Mouse (Mus musculus) forelimb bud, embryonic 11.5 days (tissue): ENCODE results near the gene Mgl2.
"Not testable (repeated sequence)": the region's sequence is repeated elsewhere in the genome, so short reads cannot be mapped to it uniquely, and the experiment has no call there.

Experiments
- DNase-seq: peaks from one replicate; pipeline ENCODE4 v3.0.0-alpha.2; 2012; ENCODE audit warnings: low read depth, low spot score

Mgl2 gene

DNA sequence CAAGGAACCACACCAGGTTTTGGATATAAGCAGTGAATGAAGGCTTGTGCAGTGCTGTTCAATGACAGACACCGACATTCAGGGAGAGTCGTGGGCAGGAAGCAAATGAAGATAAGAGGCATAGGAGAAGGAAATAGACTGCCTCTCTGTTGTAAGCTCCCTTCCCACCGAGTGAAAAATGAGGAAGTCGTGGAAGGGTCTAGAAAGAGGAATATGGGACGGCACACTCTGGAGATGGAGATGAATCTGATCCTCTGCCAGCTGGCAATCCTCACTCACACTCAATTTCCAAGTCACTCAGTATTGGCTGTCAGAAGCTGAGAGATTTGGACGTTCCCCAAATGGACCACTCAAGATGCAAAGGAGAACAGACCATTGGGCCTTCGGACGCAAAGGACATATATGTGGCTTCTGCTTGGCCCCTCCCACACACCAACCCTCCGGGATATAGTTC is at the start of gene Mgl2:
Mgl2 (plus strand) TSS at position 404 of the 454 bp plus-strand sequence.
- no peak for DNase-seq

DNA sequence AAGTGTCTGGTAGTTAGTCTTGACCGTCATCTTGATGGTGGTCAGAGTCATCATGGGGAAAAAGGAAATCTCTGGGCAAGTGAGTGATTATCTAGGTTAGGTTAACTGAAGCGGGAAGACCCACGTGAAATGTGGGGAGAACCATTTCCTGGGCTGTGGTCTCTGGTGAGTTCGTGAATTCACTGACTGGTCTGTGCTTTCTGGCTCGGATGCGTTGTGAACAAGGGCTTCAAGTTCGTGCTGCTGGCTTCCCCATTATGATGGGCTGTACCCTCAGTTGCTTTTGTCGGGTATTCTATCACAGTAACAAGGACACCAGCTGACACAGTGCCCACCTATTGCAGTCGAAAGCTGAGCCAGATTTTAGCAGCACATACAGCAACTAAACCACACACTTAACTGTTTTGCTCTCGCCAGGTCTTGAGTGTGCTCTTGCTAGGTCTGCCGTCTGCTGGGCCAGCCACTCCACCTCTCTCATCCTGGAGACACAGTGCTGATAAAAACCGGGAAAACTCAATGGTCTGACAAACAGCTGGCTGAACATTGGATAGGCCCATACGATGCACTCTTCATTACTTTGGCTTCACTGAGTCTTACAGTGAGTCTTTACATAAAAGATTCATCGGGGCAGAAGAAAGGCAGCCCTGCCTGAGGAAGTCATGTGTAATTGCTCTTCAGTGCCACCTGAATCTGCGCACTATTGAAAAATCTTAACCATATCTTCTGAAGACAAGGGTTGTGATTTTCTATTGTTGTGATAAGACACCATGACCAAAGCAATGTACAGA is 49.1 kb upstream of the Mgl2 start:
- no peak for DNase-seq

DNA sequence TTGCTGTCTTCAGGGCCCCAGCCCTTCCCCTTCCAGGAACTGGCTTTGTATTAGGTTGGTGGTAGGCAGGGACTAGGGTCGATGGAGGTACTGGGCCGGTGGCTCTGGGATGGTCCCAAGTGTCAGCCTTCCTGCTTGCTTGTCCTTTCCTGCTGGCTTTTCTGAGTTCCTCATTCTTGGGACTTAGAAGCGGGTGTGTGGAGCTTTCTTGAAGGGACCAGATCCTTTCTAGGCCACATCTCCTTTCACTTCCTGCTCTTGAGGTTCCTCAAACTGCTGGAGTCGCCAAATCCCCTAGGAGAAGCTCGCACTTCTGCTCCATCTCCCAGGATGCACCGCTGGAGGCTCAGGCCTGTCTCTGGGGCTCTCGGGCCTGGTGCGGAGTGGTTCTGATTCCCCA is 45.6 kb upstream of the Mgl2 start:
- no peak for DNase-seq

DNA sequence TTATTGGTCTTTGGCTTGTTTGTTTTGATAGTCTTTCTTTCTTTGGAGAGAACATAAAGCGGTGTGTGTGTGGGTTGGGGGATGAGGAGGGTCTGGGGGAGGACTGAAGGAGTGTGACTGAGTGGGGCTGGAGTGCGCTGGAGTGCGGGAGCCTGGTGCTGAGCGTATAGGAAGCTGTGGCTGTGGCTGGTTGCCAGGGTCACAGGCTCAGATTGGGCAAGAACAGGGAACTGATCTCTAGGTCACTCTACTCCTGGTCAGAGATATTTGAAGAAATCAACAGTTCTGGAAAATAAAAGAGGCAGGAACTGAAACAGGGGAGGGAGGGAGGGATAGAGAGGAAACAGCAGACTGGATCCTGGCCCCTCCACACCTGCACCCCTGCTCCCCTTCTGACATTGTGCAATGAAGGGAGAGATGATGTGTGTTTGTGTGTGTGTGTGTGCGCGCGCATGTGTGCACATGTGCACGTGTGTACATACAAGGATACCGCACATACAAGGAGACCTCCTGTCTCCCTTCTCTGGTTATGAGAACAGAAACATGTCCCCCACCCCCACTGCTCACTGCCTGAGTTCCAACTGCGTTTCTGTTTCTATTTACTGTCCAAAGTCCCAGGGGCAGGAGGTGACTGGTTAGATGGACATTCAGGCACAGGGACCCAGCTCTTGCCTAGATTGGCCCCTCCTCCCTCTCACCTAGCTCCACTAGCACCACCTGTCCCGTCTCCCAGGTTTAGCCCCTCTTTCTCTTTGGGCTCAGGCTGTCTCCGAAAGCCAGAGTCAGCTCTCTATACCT is 37.9 kb upstream of the Mgl2 start, which contains the start of gene Asgr2:
Asgr2 (plus strand) TSS at position 659 of the 798 bp plus-strand sequence.
- no peak for DNase-seq

DNA sequence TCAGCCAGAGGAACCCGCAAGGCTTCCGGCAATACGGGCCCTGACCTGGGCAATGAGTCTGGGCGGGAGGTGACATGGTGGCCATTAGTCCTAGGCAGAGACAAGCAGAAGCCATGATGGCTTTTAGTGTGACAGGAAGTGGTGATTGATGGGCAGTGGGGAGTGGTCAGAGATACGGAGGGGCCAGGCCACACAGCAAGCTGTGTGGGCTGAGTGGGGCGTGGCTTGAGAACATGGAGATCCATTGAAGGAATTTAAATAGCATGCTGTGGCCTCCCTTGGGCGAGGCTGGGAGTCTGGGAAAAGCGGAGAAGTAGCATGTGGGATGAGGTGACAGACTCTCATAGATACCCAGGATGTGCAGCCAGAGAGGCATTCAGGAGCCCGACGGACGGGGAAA is 32.7 kb upstream of the Mgl2 start:
- no peak for DNase-seq

DNA sequence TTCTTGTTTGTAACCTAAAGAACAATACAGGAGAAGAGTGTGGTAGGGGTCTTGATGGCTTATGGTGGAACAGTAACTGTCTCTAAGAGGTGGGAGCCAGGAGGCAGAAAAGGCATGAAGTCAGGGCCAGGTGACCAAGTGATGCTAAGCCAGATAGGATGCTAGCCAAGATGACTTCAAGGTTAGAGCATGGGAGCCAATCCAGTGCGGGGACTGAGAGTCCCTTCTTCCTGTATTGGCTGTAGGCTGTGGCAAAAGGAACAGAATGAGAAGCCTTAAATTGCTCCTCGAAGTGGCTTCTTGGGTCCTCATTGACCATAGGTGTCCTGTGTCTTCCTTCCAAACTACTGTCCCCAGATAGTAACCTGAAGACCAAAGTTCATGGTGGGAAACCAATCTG is 31.0 kb upstream of the Mgl2 start:
- no peak for DNase-seq

DNA sequence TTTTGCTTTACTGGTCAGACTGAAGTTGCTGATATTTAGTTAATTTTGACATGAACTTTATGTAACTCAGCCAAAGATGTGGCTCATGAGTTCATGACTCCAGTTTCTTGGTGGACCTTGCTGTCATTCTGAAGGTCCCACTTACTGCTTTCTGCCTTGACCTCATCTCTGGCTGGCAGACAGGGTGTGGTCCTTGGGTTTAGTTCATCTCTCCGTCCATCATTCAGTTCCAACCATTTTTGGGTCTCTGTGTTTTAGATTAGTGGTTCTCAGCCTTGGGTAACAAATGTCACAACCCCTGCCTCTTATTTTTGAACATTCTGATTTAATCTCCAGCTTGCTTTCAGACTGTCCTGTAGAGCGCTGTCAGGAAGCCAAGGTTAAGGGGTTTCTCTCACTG is 30.3 kb upstream of the Mgl2 start:
- no peak for DNase-seq

DNA sequence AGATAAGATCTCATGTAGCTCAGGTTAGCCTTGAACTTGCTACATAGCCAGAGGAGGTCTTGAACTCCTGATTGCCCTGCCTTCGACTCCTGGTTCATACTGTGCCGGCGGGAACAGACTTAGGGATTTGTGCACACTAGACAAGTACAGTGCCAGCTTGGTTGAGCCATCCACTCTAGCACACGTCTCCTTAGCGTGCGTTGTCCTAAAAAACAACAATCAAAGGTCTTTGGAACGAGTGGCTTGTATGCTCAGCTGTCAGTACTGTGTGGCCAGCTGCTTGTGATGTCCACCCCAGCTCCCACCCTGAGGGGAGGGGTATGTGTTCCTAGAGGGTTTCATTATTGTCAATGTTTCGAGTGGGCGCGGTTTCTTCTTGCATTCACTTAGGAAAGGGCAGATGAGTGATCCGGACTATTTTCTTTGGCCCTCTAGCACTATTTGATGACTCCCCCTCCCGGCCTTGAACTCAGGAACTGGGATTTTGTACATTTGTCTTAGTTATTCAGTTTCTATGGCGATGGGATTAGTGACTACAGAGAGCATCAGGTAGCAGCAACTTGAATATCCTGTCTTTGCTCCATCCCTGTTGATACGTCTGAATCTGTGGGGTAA is 26.3 kb upstream of the Mgl2 start:
- DNase-seq: no peak

DNA sequence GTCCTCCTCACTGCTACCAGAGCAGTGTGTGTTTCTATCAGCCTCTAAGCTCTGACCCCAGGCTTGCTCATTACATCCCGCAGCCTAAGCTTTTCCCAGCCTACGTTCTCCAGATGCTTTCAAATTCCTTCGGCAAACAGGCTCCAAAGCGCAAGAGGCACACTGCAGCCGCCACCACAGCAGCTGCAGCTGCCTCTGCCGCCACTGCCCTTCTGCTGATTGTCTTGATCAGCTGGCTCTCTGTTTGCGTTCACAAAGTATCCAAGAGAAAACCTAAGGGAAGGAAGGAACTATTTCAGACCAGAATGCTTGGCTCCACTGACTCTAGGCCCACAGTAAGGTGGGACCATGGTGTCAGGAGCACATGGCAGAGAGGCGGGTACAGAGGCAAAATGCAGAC is 23.0 kb upstream of the Mgl2 start:
- no peak for DNase-seq

DNA sequence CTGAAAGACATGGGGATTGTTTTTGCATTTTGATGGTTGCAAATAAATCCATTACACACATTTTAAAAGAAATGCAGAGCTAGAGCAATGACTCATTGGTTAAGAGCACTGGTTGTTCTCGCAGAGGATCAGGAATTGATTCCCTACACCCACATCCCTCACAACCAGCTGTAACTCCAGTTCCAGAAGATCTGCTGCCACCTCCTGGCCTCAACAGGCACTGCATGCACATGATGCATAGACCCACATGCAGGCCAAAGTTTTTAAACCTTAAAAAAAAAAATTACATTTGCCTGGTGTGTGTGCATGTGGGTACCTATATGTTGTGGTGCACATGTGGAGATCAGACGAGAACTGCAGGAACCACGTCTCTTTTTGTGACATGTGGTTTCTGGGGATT is 20.0 kb upstream of the Mgl2 start:
- peak; percentile 36 for DNase-seq

DNA sequence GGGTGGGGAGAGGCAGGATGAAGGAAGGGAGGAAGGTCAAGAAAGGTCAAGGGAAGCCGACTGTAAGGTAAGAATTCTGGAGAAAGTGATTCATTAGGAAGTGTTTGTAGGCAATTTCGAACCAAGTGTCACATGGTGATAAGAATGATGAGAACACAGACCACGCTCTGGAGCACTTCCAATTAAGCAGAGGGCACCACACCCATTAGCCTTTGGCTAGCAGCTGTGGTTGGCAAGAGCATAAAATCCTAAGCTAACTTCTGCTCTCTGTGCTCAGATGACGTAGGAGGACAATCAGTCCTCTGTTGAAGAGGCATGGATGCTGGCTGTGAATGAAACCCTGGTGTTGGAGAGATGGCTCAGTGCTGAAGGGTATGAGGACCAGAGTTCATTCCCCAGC is 15.6 kb upstream of the Mgl2 start:
- no peak for DNase-seq

DNA sequence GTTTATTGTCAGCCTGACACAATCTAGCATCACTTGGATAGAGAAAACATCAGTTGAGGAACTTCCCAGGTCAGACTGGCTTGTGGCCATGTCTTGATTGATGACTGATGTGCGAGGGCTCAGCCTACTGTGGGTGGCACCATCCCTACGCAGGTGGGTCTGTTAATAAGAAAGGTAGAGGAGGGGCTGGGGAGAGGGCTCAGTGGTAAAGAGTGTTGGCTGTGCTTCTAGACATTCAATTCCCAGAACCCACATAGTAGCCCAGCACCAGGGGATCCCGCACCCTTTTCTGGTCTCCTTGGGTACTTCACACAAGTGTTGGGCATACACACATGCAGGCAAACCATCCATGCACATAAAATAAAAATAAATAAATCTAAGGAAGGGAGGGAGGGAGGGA is 14.2 kb upstream of the Mgl2 start:
- DNase-seq: no peak

DNA sequence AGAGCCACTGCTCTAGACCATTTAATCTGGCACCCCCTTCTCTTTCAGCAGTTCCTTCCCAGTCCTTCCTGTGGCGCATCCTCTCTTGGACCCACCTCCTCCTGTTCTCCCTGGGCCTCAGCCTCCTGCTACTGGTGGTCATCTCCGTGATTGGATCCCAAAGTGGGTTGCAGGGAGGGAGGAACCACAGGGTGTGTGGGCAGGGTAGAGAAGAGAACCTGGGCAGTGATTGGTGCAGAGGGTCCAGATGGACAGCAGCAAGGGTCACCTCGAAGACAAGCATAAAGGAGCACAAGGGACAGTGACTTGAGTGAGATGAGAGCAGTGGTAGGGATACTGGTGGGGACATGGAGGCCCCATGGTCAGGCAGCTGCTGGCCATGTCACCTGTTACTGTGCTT is 4.9 kb downstream of the Mgl2 start:
- not testable (repeated sequence) for DNase-seq

DNA sequence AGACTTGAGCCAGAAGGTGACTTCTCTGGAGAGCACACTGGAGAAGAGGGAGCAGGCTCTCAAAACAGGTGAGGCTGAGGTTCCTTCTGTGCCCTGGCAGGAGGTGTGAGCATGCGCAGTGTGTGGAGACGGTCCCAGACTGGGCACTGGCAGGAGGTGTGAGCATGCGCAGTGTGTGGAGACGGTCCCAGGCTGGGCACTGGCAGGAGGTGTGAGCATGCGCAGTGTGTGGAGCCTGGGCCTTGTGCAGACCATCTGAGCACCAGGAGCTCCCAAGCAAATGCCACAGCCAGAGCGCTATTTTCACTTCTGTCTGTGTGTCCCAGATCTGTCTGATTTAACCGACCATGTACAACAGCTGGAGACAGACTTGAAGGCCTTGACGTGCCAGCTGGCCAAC is 5.8 kb downstream of the Mgl2 start:
- DNase-seq: not testable (repeated sequence)

DNA sequence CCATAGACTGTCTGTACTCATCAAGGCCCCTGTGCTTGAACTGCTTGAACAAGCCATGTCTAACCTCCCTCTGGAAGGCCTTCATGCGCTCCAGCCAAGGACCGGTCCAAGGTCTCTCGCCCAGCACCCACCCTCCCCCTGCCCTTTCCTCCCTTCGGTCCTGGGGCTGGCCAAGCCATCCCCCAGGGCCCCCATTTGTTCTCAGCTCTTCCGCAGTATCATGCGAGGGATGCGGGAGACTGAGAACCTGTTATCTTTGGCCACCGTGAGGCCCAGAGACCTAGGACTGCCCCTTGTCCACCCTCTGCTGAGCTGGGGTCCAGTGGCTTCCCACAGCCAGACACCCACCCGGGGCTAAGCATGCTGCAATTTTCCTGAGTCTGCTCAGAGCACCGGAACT is 9.0 kb downstream of the Mgl2 start:
- no peak for DNase-seq

DNA sequence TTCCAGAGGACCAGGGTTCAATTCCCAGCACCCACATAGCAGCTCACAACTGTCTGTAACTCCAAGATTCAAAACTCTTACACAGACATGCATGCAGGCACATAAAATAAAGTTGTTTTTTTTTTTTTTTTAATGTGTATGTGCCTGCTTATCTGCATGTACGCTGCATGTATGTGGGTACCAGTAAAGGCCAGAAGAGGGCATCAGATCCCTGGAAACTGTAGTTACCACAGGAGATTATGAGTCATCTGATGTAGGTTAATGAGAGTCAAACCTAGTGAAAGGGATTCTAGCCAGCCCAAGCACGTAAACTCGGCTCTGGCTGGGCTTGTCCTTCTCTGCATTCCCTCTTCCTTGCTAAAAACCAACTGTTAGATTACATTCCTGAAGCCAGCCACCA is 20.9 kb downstream of the Mgl2 start:
- peak; percentile 6 for DNase-seq

DNA sequence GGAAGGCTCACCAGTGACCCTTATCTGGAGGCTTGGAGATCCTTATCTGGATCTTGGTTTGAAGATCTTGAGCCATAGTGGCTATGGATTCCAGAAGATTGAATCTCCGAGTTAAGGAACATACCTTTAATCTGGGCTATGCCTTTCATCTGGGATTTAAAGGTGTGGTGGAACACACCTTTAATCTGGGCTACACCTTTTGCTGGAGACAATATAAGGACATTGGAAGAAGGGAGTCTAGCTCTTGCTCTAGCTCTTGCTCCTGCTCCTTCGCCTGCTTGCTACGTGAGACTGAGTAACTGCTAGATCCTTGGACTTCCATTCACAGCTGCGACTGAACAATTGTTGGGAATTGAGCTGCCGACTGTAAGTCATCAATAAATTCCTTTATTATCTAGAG is 25.8 kb downstream of the Mgl2 start, which contains the start of gene Clec10a:
Clec10a (plus strand) TSS at position 301 of the 400 bp plus-strand sequence.
- DNase-seq: not testable (repeated sequence)

DNA sequence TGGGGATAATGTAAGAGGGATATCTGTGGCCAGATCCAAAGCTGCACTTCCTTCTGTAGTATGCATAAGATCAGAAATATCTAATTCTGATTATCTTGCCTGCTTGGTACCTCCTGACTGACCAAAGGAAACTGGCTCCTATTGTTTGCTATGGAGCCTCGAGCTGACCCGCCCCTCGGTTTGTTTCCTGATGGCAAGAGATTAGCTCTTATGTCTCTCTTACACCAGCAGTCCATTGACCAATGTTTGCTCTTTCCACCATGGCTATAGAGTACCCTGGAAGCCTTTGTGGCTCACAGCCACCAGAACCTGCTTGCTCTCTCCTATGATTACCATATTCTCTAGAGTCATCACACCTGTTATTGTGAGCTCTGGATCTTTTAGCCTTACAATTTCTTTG is 32.2 kb downstream of the Mgl2 start:
- no peak for DNase-seq

DNA sequence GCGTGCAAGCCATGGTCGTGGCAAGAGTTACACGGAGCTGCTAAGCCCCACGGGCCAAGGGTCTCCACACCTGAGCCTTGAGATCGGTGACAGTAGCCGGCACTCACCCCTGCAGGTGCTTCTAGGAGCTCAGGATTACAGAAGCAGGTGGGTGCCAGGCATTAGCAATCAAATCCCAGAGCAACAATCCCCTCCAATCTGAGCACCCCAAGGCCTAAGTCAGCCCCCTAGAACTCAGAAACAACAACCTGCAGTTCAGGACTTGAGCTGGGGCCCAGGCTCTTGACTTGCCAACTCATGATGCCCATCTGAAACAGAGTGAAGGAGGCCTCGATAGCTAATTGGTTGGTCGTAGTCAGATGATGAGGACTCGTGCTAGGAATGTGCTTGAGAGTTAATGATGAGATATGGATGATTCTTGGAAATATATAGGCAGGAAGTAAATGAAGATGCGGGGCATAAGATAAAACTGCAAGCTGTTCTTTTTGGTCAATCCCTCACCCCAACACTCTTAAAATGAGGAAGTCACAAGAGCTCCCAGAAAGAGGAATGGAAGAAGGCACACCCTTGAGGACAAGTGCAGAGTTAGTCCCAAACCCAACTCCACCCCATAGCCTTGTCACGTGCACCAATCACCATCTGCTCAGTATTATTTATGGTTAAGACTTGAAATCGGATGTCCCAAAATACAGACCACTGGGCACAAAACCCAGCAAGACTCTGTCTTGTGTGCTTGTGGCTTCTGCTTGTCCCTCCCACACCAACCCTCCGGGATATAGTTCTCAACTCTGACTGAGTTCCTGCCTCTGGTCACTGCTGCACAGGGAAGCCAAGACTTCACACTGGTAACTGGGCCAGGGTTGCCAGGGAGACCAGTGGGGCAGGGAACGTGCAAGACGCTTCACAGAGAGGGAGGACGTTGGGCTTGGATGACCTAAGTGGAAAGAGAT is 36.1 kb downstream of the Mgl2 start:
- DNase-seq: no peak

DNA sequence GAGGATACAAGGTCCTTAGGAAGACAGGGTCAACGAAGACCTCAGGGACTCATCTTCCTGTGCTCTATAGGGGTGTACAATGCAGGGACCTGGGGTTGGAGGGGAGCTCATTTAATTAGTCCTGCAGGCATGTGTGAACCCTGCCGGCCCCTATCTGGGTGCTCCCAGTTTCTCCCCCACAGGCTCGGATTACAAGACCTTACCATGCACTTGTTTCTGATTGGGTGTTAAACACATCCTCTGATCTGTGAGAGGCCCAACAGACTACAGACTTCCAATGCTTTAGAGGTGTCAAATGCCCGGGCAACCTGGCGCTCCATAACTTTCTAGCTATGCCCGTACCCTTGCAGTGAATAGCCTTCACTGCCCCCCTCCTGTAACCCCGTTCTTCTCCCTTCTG is 38.0 kb downstream of the Mgl2 start:
- DNase-seq: no peak

DNA sequence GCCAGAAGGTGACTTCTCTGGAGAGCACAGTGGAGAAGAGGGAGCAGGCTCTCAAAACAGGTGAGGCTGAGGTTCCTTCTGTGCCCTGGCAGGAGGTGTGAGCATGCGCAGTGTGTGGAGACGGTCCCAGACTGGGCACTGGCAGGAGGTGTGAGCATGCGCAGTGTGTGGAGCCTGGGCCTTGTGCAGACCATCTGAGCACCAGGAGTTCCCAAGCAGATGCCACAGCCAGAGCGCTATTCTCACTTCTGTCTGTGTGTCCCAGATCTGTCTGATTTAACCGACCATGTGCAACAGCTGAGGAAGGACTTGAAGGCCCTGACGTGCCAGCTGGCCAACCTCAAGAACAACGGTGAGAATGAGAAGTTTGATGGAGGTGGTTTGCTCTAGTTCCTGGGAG is 39.3 kb downstream of the Mgl2 start:
- DNase-seq: not testable (repeated sequence)
